ENCODE assay signal across 9 mouse cellular contexts in genomic region chr6:117906015-117906531, GRCm38 (mm10). TPM values are rescaled to one million over a fixed set of nuclear protein-coding genes. Genes with fewer than 3 reads are reported as not detected.
A peak's percentile ranks its signal among the peaks of the same experiment; 100 is the strongest.
DNase-seq lines count a peak whose midpoint lies in the region; ATAC-seq and TF ChIP-seq lines count a peak whose summit lies in the region.
"Had no signal": no experiment of that assay in that cellular context is flagged by ENCODE, and none has a peak within 500 bp of the region (broad histone marks: within the 10 kb centered on the region; RNA-seq: fewer than 3 reads in every experiment).

No protein-coding gene starts in this region.

- H3K9ac ChIP-seq in embryonic facial prominence, embryonic 12.5 days: peak overlapping the region; percentile 48
- peak overlapping the region; percentile 49; the same call in 1 of the 2 replicates for H3K9ac ChIP-seq in hindbrain, embryonic 12.5 days
- 0 out of 2 replicates have a peak overlapping the region, but pooled peaks have one; percentile 3 for H3K9ac ChIP-seq in midbrain, postnatal 0 days (replicated peaks; ENCODE audit: low read length, poor library complexity, severe bottlenecking)

- TF ChIP-seq CTCF in midbrain, postnatal 0 days (IDR thresholded peaks at IDR 0.05): no peak

- H3K36me3 ChIP-seq in embryonic facial prominence, embryonic 12.5 days: no peaks in the 10 kb centered on the region
- no peaks in the 10 kb centered on the region for H3K36me3 ChIP-seq in hindbrain, embryonic 12.5 days
- no peaks in the 10 kb centered on the region for H3K36me3 ChIP-seq in limb, embryonic 10.5 days
- H3K36me3 ChIP-seq in midbrain, postnatal 0 days (ENCODE audit: insufficient read depth, low read length): no peaks in the 10 kb centered on the region

- under 1% methylated on average over 25 of the region's 25 CpGs for WGBS in embryonic facial prominence, embryonic 12.5 days
- 1% methylated on average over 25 of the region's 25 CpGs for WGBS in hindbrain, embryonic 12.5 days
- WGBS in limb, embryonic 10.5 days: under 1% methylated on average over 25 of the region's 25 CpGs
- WGBS in midbrain, postnatal 0 days: under 1% methylated on average over 25 of the region's 25 CpGs

- H3K9me3 ChIP-seq in embryonic facial prominence, embryonic 12.5 days: no peaks in the 10 kb centered on the region
- no peaks in the 10 kb centered on the region for H3K9me3 ChIP-seq in hindbrain, embryonic 12.5 days (replicated peaks)
- H3K9me3 ChIP-seq in limb, embryonic 10.5 days (replicated peaks): no peaks in the 10 kb centered on the region
- no peaks in the 10 kb centered on the region for H3K9me3 ChIP-seq in midbrain, postnatal 0 days (ENCODE audit: low read length)

- ATAC-seq in frontal cortex, adult (ENCODE audit: low TSS enrichment): peak; percentile 15
- peak; percentile 5; the same call in 1 of the 2 replicates for ATAC-seq in embryonic facial prominence, embryonic 12.5 days (ENCODE audit: insufficient number of reproducible peaks, insufficient read depth, low FRiP score, low TSS enrichment)
- ATAC-seq in hindbrain, embryonic 12.5 days (ENCODE audit: low FRiP score): peak; percentile 64
- ATAC-seq in midbrain, postnatal 0 days (ENCODE audit: low FRiP score): peak; percentile 38
- ATAC-seq in megakaryocyte progenitor cell, adult 5-6 weeks (replicated peaks; ENCODE audit: poor library complexity): no peak

- no peak for DNase-seq in frontal cortex, postnatal 10 days (ENCODE audit: low spot score in 2 of 2)
- peak; percentile 79 for DNase-seq in A20 (ENCODE audit: low read depth, low spot score)
- DNase-seq in limb, embryonic 10.5 days (ENCODE audit: low spot score): no peak
- DNase-seq in midbrain, postnatal 0 days (ENCODE audit: low spot score): peak; percentile 71

- peak overlapping the region; percentile 100 for H3K4me3 ChIP-seq in embryonic facial prominence, embryonic 12.5 days
- peak overlapping the region; percentile 85 for H3K4me3 ChIP-seq in hindbrain, embryonic 12.5 days
- H3K4me3 ChIP-seq in limb, embryonic 10.5 days: peak overlapping the region; percentile 95
- H3K4me3 ChIP-seq in midbrain, postnatal 0 days (ENCODE audit: low read depth, low read length): peak overlapping the region; percentile 81

- peaks cover 23% of the 10 kb centered on the region for H3K4me1 ChIP-seq in embryonic facial prominence, embryonic 12.5 days
- H3K4me1 ChIP-seq in hindbrain, embryonic 12.5 days: peaks cover 24% of the 10 kb centered on the region
- H3K4me1 ChIP-seq in limb, embryonic 10.5 days: peaks cover 23% of the 10 kb centered on the region
- H3K4me1 ChIP-seq in midbrain, postnatal 0 days (ENCODE audit: insufficient read depth, low read length): no peaks in the 10 kb centered on the region; the same call in 1 of the 2 replicates

- H3K27ac ChIP-seq in embryonic facial prominence, embryonic 12.5 days: peak overlapping the region; percentile 96
- peak overlapping the region; percentile 71; the same call in 1 of the 2 replicates for H3K27ac ChIP-seq in hindbrain, embryonic 12.5 days
- H3K27ac ChIP-seq in limb, embryonic 10.5 days: peak overlapping the region; percentile 96
- peak overlapping the region; percentile 26 for H3K27ac ChIP-seq in midbrain, postnatal 0 days (ENCODE audit: low read depth, low read length)

- peak overlapping the region; percentile 69 for H3K4me2 ChIP-seq in embryonic facial prominence, embryonic 12.5 days (replicated peaks)
- H3K4me2 ChIP-seq in hindbrain, embryonic 12.5 days (replicated peaks): peak overlapping the region; percentile 56
- H3K4me2 ChIP-seq in midbrain, postnatal 0 days (ENCODE audit: low read depth, low read length, poor library complexity, severe bottlenecking): peak overlapping the region; percentile 46

- H3K27me3 ChIP-seq in embryonic facial prominence, embryonic 12.5 days: no peaks in the 10 kb centered on the region
- H3K27me3 ChIP-seq in hindbrain, embryonic 12.5 days: no peaks in the 10 kb centered on the region
- no peaks in the 10 kb centered on the region for H3K27me3 ChIP-seq in limb, embryonic 10.5 days (ENCODE audit: low read depth, poor library complexity, severe bottlenecking)
- H3K27me3 ChIP-seq in midbrain, postnatal 0 days (ENCODE audit: insufficient read depth, low read length): no peaks in the 10 kb centered on the region

RNA-seq across cellular contexts. Expression of gene Hnrnpf, which starts 5.9 kb away (rescaled TPM):
- polyA plus RNA-seq in embryonic facial prominence, embryonic 12.5 days (2016; fragmentation: Nextera tagmentation; extraction: Ambion mirVana): 659 and 677 TPM in 2 replicates
- polyA plus RNA-seq in hindbrain, embryonic 12.5 days (2016; fragmentation: Nextera tagmentation; extraction: Ambion mirVana): 474 and 480 TPM in 2 replicates
- 907 and 916 TPM in 2 replicates for polyA plus RNA-seq in limb, embryonic 10.5 days (2016; fragmentation: Nextera tagmentation; extraction: Ambion mirVana)
- 154 and 159 TPM in 2 replicates for total RNA-seq in midbrain, postnatal 0 days (2014; rRNA removed)
- polyA plus RNA-seq in midbrain, postnatal 0 days (2015; fragmentation: Nextera tagmentation; extraction: Ambion mirVana): 173 and 183 TPM in 2 replicates
- total RNA-seq in megakaryocyte progenitor cell, adult 5-6 weeks (2015): 679 and 683 TPM in 2 replicates
- total RNA-seq in megakaryocyte progenitor cell, adult 5-6 weeks (2017): 1,301 and 1,452 TPM in 2 replicates

RNA-seq across cellular contexts. Expression of gene Fxyd4, which starts 31.4 kb away (rescaled TPM):
- polyA plus RNA-seq in embryonic facial prominence, embryonic 12.5 days (2016; fragmentation: Nextera tagmentation; extraction: Ambion mirVana): 2.2 and 3.7 TPM in 2 replicates
- polyA plus RNA-seq in hindbrain, embryonic 12.5 days (2016; fragmentation: Nextera tagmentation; extraction: Ambion mirVana): 1.9 and 3.1 TPM in 2 replicates
- polyA plus RNA-seq in limb, embryonic 10.5 days (2016; fragmentation: Nextera tagmentation; extraction: Ambion mirVana): 3.4 and 3.6 TPM in 2 replicates
- not detected in 2 replicates for total RNA-seq in midbrain, postnatal 0 days (2014; rRNA removed)
- 0.49 and 0.96 TPM in 2 replicates for polyA plus RNA-seq in midbrain, postnatal 0 days (2015; fragmentation: Nextera tagmentation; extraction: Ambion mirVana)
- total RNA-seq in megakaryocyte progenitor cell, adult 5-6 weeks (2015): not detected in 2 replicates
- total RNA-seq in megakaryocyte progenitor cell, adult 5-6 weeks (2017): not detected in 2 replicates
- total RNA-seq: left cerebral cortex, postnatal 36 days had no signal

RNA-seq across cellular contexts. Expression of gene Zfp239, which starts 44.2 kb away (rescaled TPM):
- polyA plus RNA-seq in embryonic facial prominence, embryonic 12.5 days (2016; fragmentation: Nextera tagmentation; extraction: Ambion mirVana): 15.7 and 19.2 TPM in 2 replicates
- polyA plus RNA-seq in hindbrain, embryonic 12.5 days (2016; fragmentation: Nextera tagmentation; extraction: Ambion mirVana): 12.2 and 14.9 TPM in 2 replicates
- polyA plus RNA-seq in limb, embryonic 10.5 days (2016; fragmentation: Nextera tagmentation; extraction: Ambion mirVana): 14.6 and 17.3 TPM in 2 replicates
- 14.5 and 18.6 TPM in 2 replicates for total RNA-seq in midbrain, postnatal 0 days (2014; rRNA removed)
- 16.1 and 16.6 TPM in 2 replicates for polyA plus RNA-seq in midbrain, postnatal 0 days (2015; fragmentation: Nextera tagmentation; extraction: Ambion mirVana)
- 4.2 and 4.7 TPM in 2 replicates for total RNA-seq in megakaryocyte progenitor cell, adult 5-6 weeks (2015)
- 2.0 and 3.3 TPM in 2 replicates for total RNA-seq in megakaryocyte progenitor cell, adult 5-6 weeks (2017)

Comparison
In these comparisons a context has a peak if more than half of its experiments do, and no peak if none do; other contexts are left out.
1. DNase-seq: peak in A20 (single experiment) and midbrain, postnatal 0 days (single experiment); none in frontal cortex, postnatal 10 days (0 of 2) and limb, embryonic 10.5 days (single experiment).
2. H3K27ac ChIP-seq: peak in every context shown above with its lines; median percentile 96 in embryonic facial prominence, embryonic 12.5 days; 96 in limb, embryonic 10.5 days; 71 in hindbrain, embryonic 12.5 days; 26 in midbrain, postnatal 0 days.
3. Peak in every context shown above with its lines, with median percentiles within 50 percentile points of each other: H3K4me2 ChIP-seq, H3K4me3 ChIP-seq and H3K9ac ChIP-seq.